Mouse (Mus musculus) testis, adult 2 months (tissue): ENCODE measurements around the gene Creb3.
"Not testable (repeated sequence)": the region's sequence is repeated elsewhere in the genome, so short reads cannot be mapped to it uniquely, and the experiment has no call there.

Source experiments
- CTCF ChIP-seq: fragments of 200-500 bp; IDR thresholded peaks from 2 replicates; pipeline ENCODE4 v1.5.1; 2012; ENCODE audit warnings: low read depth, mild to moderate bottlenecking, inconsistent platforms, low read length, moderate library complexity; ENCODE audit not compliant: control insufficient read depth, insufficient read depth, insufficient replicate concordance
- POLR2A ChIP-seq: fragments of 200-500 bp; IDR thresholded peaks from 2 replicates; pipeline ENCODE4 v1.6.1; 2012; ENCODE audit warnings: low read depth, mild to moderate bottlenecking, inconsistent platforms, low read length, moderate library complexity; ENCODE audit not compliant: control insufficient read depth

GRCm38 (mm10) chr4:43596597-43596996 lies 34.5 kb downstream of the Creb3 start:
- TF ChIP-seq CTCF, POLR2A: not testable (repeated sequence)
